Mouse (Mus musculus) liver, postnatal 0 days (tissue): ENCODE measurements at regions not wholly inside any gene's neighbourhood (a gene's known extent, or its start where the extent isn't known, plus 50 kb on each side); places are given as distances from the start of the nearest gene placed in this dataset.

Source experiments
- ATAC-seq: fragments of 200-750 bp; cut with Nextera tagmentation; 2 replicates; pipeline ENCODE4 v1.8.0; 2017; ENCODE audit warnings: mild to moderate bottlenecking, moderate library complexity
- DNase-seq: peaks from one replicate; pipeline ENCODE4 v3.0.0-alpha.2; 2016
- H3K27ac ChIP-seq: fragments of 300-500 bp; sonication (generic); 2 replicates; pipeline ENCODE4 v1.5.1; 2014; ENCODE audit warnings: antibody characterized with exemption, moderate library complexity, mild to moderate bottlenecking, low read depth
- H3K27me3 ChIP-seq: fragments of 300-500 bp; sonication (generic); 2 replicates; pipeline ENCODE4 v1.6.1; 2014; ENCODE audit warnings: low read length, control low read depth, mixed read lengths; ENCODE audit not compliant: insufficient read depth
- H3K36me3 ChIP-seq: fragments of 300-500 bp; sonication (generic); replicated peaks from 2 replicates; pipeline ENCODE4 v1.6.1; 2014; ENCODE audit warnings: mild to moderate bottlenecking, control low read depth, low read length, moderate library complexity, mixed read lengths; ENCODE audit not compliant: insufficient read depth
- H3K4me1 ChIP-seq: fragments of 300-500 bp; sonication (generic); 2 replicates; pipeline ENCODE4 v1.6.1; 2014; ENCODE audit warnings: antibody characterized with exemption, mild to moderate bottlenecking, control low read depth; ENCODE audit not compliant: insufficient read depth
- H3K4me2 ChIP-seq: fragments of 300-500 bp; sonication (generic); 2 replicates; pipeline ENCODE4 v1.6.1; 2014; ENCODE audit warnings: low read depth, mild to moderate bottlenecking, low read length, moderate library complexity, mixed read lengths
- H3K4me3 ChIP-seq: fragments of 300-500 bp; sonication (generic); 2 replicates; pipeline ENCODE4 v1.5.1; 2014; ENCODE audit warnings: low read depth, low read length
- H3K9ac ChIP-seq: fragments of 300-500 bp; sonication (generic); replicated peaks from 2 replicates; pipeline ENCODE4 v1.6.1; 2014; ENCODE audit warnings: mild to moderate bottlenecking, moderate library complexity
- H3K9me3 ChIP-seq: fragments of 300-500 bp; sonication (generic); 2 replicates; pipeline ENCODE4 v1.6.1; 2016; ENCODE audit warnings: mild to moderate bottlenecking, control low read depth, low read length, mixed read lengths
- EP300 ChIP-seq: IDR thresholded peaks from 2 replicates; pipeline ENCODE4 v1.6.1; 2016; ENCODE audit warnings: antibody characterized with exemption, low read depth, mild to moderate bottlenecking
- WGBS: fragments of 180-500 bp; shearing (Covaris S2); extraction: QIAGEN DNeasy Blood & Tissue Kit; methylation state at CpG from one replicate; pipeline ENCODE4 v1.1.7; 2014; ENCODE audit not compliant: insufficient replicate concordance; 5-methylcytosine and 5-hydroxymethylcytosine counted together

DNA sequence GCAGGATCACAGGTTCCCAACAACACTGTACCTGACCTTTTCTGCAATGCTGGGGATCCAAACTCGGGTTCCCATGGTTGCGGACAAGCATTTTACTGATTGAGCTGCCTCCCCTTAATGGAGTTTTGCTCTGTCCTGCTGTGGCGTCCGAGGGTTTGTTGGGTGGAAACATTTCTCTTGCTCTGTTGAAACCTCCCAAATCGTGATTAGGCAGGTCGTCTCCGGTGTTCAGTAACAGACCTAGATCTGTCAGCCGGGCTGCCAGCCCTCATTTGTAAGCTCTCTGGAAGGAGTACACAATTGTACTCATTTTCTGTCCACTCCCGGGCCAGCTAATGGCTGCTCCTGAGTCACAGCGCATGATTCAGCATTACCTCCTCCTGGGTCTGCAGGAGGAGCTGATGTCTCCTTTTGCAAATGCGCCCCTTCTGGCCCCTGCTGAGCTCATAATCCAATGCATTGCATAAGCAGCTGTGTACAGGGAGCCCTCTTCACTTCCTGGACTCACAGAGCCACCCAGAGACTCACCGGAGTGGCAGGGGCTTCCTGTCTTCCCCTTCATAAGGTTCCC is 49.8 kb upstream of the Sipa1l2 start:
- ATAC-seq: peak; percentile 62
- peak overlapping the region; percentile 39; the same call in 1 of the 2 replicates for H3K27ac ChIP-seq

More for the DNA sequence above, 49.8 kb upstream of the Sipa1l2 start:
- Histone ChIP-seq H3K4me2 (peak overlapping the region; percentile 38), H3K4me3 (0 out of 2 replicates have a peak overlapping the region, but pooled peaks have one; percentile 2), H3K36me3 (no peaks in the 10 kb centered on the region), H3K27me3 (no peaks in the 10 kb centered on the region), H3K4me1 (peaks cover 12% of the 10 kb centered on the region), H3K9me3 (no peaks in the 10 kb centered on the region), H3K9ac (peak overlapping the region; percentile 21; the same call in 1 of the 2 replicates)
- whole genome bisulfite sequencing: 43% methylated on average over 12 of the region's 12 CpGs
- no peak for TF ChIP-seq EP300
- peak; percentile 46 for DNase-seq
